Mouse (Mus musculus): Measurements from ENCODE around the gene Arhgef10l. TPM values are rescaled to one million over a fixed set of nuclear protein-coding genes. Genes with fewer than 3 reads are reported as not detected.

Gene Arhgef10l
- polyA plus RNA-seq, 1 experiment from 2014 or later, result 32.3 TPM

Other genes with a start within 250 kb of the Arhgef10l start
- 33.9 and 37.5 TPM in 2 replicates for gene Rcc2, start 34.5 kb upstream of the Arhgef10l start, polyA plus RNA-seq (2016; fragmentation: Nextera tagmentation; extraction: Ambion mirVana)
- gene Padi6, start 76.6 kb upstream of the Arhgef10l start, polyA plus RNA-seq (2016; fragmentation: Nextera tagmentation; extraction: Ambion mirVana), result 0.06 TPM in 1 of 2 replicates, not detected in the other
- 0.35 and 0.51 TPM in 2 replicates for gene Padi4, start 108.2 kb upstream of the Arhgef10l start, polyA plus RNA-seq (2016; fragmentation: Nextera tagmentation; extraction: Ambion mirVana)
- 0.08 and 0.10 TPM in 2 replicates for gene Padi3, start 144.6 kb upstream of the Arhgef10l start, polyA plus RNA-seq (2016; fragmentation: Nextera tagmentation; extraction: Ambion mirVana)
- gene Padi1, start 179.8 kb upstream of the Arhgef10l start, polyA plus RNA-seq (2016; fragmentation: Nextera tagmentation; extraction: Ambion mirVana), result 0.07 TPM in 2 replicates
- 1.4 and 3.8 TPM in 2 replicates for gene Padi2, start 240.3 kb upstream of the Arhgef10l start, polyA plus RNA-seq (2016; fragmentation: Nextera tagmentation; extraction: Ambion mirVana)